Mouse (Mus musculus) cortical plate, adult 2 months (tissue): ENCODE results near the gene Glt28d2. TPM values are rescaled to one million over a fixed set of nuclear protein-coding genes. Genes with fewer than 3 reads are reported as not detected.

Experiments
- H3K27ac ChIP-seq: fragments of 200-500 bp; 2 replicates; pipeline ENCODE4 v1.5.1; 2012; ENCODE audit warnings: low read length, control low read depth, inconsistent platforms; ENCODE audit not compliant: insufficient read depth
- H3K4me1 ChIP-seq: fragments of 200-500 bp; 2 replicates; pipeline ENCODE4 v1.6.1; 2011; ENCODE audit warnings: low read length; ENCODE audit not compliant: control insufficient read depth, insufficient read depth
- H3K4me3 ChIP-seq: fragments of 200-500 bp; 2 replicates; pipeline ENCODE4 v1.5.1; 2011; ENCODE audit warnings: mild to moderate bottlenecking, low read length, control low read depth; ENCODE audit not compliant: insufficient read depth
- CTCF ChIP-seq: fragments of 200-500 bp; IDR thresholded peaks from 2 replicates; pipeline ENCODE4 v1.5.1; 2011; ENCODE audit warnings: mild to moderate bottlenecking, control low read depth, low read length; ENCODE audit not compliant: insufficient read depth; ENCODE audit errors: extremely low read depth
- POLR2A ChIP-seq: fragments of 200-500 bp; IDR thresholded peaks from 2 replicates; pipeline ENCODE4 v1.6.1; 2011; ENCODE audit warnings: mild to moderate bottlenecking, low read length, control low read depth; ENCODE audit not compliant: insufficient read depth; ENCODE audit errors: extremely low read depth
- polyA plus RNA-seq: library from polyadenylated mRNA; depleted of rRNA; stranded (reverse); fragments of >200 nt; gene quantifications from 2 replicates; pipeline ENCODE4 v1.2.3, GENCODE M21; 2012

Gene Glt28d2
- polyA plus RNA-seq, 1 experiment, result 0.29 TPM

DNA sequence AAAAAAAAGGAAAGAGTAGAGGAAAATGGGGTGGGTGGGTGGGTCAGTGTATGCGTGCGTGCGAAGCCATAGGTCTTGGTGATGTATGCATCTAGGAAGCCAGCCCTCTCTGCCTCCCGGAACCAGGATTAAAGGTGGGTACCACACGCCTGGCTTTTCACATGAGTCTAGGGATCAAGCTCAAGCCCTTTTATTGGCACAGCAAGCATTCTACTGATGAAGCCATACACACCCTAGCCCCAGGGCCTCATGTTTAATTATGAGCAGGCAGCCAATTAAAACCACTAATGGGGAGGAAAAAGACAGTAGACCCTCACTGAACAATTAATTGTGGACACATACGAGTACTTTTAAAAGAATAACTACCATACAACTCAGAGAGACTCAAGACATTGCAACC is 33.2 kb downstream of the Glt28d2 start:
- Histone ChIP-seq H3K4me3 (no peak overlapping the region), H3K27ac (no peak overlapping the region), H3K4me1 (0 out of 2 replicates have a peak, but pooled peaks cover 1% of the 10 kb centered on the region)
- TF ChIP-seq POLR2A, result no peak
- no peak for TF ChIP-seq CTCF

DNA sequence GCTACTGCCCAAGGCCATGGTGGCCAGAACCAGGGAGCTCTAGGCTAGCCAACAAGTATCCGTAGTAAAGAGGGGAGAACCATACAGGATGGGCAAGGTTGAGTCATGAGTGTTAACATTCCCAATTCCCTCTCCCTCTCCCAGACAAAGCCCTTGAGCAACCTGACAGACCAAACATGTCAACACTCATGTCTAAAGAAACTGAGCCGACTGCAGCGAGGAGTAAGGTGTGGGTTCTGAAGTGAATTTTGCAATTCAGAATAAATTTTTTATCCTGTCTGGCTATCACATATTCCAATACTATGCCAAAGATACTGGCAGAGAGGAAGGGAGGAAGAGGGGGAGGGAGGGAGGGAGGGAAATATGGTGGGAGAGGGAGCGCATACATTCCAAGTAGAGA is 33.6 kb downstream of the Glt28d2 start:
- no peak overlapping the region for H3K4me3 ChIP-seq
- H3K27ac ChIP-seq, result no peak overlapping the region
- 0 out of 2 replicates have a peak, but pooled peaks cover 1% of the 10 kb centered on the region for H3K4me1 ChIP-seq
- no peak for TF ChIP-seq CTCF
- TF ChIP-seq POLR2A, result no peak

- no peak for TF ChIP-seq POLR2A
- Histone ChIP-seq H3K4me3 (no peak overlapping the region), H3K4me1 (no peaks in the 10 kb centered on the region), H3K27ac (no peak overlapping the region)
Observed at GRCm38 (mm10) chr3:85850079-85850478, 37.2 kb downstream of the Glt28d2 start.

DNA sequence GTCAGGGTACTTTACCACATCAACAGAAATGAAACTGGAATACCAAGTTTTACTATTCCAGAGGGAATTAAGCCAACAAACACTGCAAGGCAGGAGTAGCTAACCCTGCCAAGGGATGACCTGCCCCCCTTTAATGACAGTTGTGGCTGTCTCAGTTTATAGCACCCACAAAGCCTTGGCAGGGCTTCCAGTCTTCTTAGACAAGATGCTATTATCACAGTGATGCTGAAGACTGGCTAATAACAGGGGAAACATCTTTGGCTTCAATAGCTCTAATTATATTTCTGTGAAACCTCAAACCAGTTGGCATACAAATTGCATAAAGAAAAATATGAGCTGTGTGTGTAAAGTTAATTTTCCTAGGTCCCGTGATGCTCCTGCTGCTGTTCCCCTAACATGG is 41.0 kb downstream of the Glt28d2 start:
- H3K4me3 ChIP-seq, result no peak overlapping the region
- H3K27ac ChIP-seq, result no peak overlapping the region
- TF ChIP-seq CTCF, result no peak
- TF ChIP-seq POLR2A, result no peak
- no peaks in the 10 kb centered on the region for H3K4me1 ChIP-seq

- TF ChIP-seq POLR2A, result no peak
- no peak for TF ChIP-seq CTCF
- no peaks in the 10 kb centered on the region for H3K4me1 ChIP-seq
- H3K27ac ChIP-seq, result no peak overlapping the region
- no peak overlapping the region for H3K4me3 ChIP-seq
Observed at GRCm38 (mm10) chr3:85845341-85845740, 42.0 kb downstream of the Glt28d2 start.

GRCm38 (mm10) chr3:85842881-85843218 is 44.5 kb downstream of the Glt28d2 start:
- TF ChIP-seq CTCF (no peak), POLR2A (no peak)
- Histone ChIP-seq H3K4me1 (no peaks in the 10 kb centered on the region), H3K4me3 (no peak overlapping the region), H3K27ac (no peak overlapping the region)

DNA sequence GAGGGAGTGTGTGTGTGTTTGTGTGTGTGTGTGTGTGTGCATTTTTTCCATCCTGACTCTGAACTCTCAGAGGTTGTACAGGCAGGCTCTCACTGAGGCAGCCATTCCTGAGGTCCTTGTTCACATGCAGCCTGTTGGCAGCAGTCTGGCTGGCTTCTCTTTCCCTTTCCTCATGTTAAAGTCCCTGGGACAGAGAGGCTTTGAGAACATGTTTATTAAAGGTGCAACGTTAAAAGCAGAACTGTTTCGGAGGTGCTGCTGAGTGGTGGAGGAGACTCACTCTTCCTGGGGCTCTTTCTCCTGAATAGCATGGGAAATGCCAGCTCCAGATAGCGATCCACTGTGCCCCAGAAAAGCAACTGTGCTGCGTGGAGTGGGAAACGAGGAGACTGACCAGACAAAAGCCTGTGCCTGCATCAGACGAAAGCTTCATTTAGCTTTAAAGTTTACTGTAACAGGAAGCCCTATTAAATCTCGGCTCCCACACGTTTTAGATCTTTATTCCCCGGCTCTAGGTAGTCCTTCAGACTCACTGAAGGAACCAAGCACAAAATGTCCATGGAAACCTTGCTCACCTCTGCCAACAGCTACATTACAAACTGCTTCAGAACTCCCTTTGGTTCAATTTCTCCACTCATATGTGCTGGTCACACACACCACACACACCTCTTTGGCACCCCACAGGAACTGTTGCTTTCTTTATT is 45.0 kb downstream of the Glt28d2 start:
- Histone ChIP-seq H3K27ac (no peak overlapping the region), H3K4me1 (no peaks in the 10 kb centered on the region), H3K4me3 (no peak overlapping the region)
- TF ChIP-seq POLR2A, result no peak
- no peak for TF ChIP-seq CTCF

GRCm38 (mm10) chr3:85841454-85842176 is 45.7 kb downstream of the Glt28d2 start:
- Histone ChIP-seq H3K4me1 (no peaks in the 10 kb centered on the region), H3K27ac (no peak overlapping the region), H3K4me3 (no peak overlapping the region)
- TF ChIP-seq POLR2A (no peak), CTCF (no peak)

- H3K4me3 ChIP-seq, result no peak overlapping the region
- H3K4me1 ChIP-seq, result no peaks in the 10 kb centered on the region
- no peak for TF ChIP-seq CTCF
- TF ChIP-seq POLR2A, result no peak
- no peak overlapping the region for H3K27ac ChIP-seq
Observed at GRCm38 (mm10) chr3:85833627-85834026, 53.7 kb downstream of the Glt28d2 start.
